Mouse (Mus musculus) erythroblast, embryonic 14.5 days (primary cell): Measurements from ENCODE around the gene Rora.

Source experiments
- GATA1 ChIP-seq: IDR thresholded peaks from 2 replicates; pipeline ENCODE4 v1.6.1; 2012; ENCODE audit warnings: low read length, inconsistent platforms, mixed read lengths
- TAL1 ChIP-seq: IDR thresholded peaks from 3 replicates; pipeline ENCODE4 v1.6.1; 2012; ENCODE audit warnings: low read length, inconsistent platforms, mixed read lengths

DNA sequence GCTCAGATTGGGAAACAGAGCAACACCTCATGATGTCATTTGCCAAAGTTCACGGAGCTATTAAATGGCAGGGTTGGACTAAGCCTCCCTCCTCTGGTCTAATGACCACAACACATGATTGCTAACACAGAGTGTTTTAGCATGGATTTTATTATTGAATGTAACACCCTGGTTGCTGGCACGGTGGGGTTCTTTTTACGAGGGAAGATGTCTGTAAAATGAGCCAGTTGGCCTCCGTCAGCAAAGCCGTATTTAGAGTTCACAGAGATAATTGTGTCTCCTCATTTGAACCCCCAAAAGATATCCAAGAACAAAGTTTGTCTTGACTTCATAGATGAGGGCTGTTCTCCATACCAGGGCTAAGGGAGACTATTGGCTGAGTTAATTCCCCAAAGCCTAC, 398.3 kb downstream of the Rora start:
- TF ChIP-seq TAL1 (no peak), GATA1 (no peak)
